Mouse (Mus musculus): ENCODE data around the gene Hspd1. TPM values are rescaled to one million over a fixed set of nuclear protein-coding genes. Genes with fewer than 3 reads are reported as not detected.
"Not testable (repeated sequence)": the region's sequence is repeated elsewhere in the genome, so short reads cannot be mapped to it uniquely, and the experiment has no call there.

Gene Hspd1
- polyA plus RNA-seq, 1 experiment from 2014 or later, result 809 TPM

DNA sequence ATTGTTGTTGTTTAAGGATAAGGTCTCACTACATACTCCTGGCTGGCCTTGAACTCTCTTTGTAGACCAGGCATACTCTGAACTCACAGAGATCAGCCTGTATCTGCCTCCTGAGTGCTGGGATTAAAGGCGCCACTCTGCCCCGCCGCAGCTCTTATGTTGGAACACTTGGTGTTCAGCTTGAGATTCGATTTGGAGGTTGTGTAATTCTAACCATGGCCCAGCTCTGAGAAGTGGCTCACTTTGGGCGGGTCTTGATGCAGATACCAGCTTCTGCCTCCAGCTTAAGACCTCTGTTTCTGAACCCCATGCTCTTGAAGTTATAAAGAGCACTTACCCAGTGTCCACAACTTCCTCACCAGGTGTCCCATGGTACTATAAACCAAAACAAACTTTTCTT, 41.7 kb upstream of the Hspd1 start:
- no peak overlapping the region; the same call in 1 of the 2 replicates for H3K4me2 ChIP-seq
- ATAC-seq (replicated peaks; ENCODE audit: low FRiP score), result no peak
- H3K27ac ChIP-seq (ENCODE audit: low read depth, low read length), result no peak overlapping the region
- H3K27me3 ChIP-seq (replicated peaks; ENCODE audit: control insufficient read depth, insufficient read depth, low read length), result no peaks in the 10 kb centered on the region
- no peaks in the 10 kb centered on the region for H3K9me3 ChIP-seq (ENCODE audit: control insufficient read depth, low read length)
- H3K36me3 ChIP-seq (ENCODE audit: control insufficient read depth, insufficient read depth, low read length), result peaks cover 4% of the 10 kb centered on the region; the same call in 1 of the 2 replicates
- no peak for DNase-seq (ENCODE audit: low spot score)
- H3K4me3 ChIP-seq (ENCODE audit: low read depth, low read length), result no peak overlapping the region
- 77% methylated on average over 5 of the region's 5 CpGs for WGBS
- H3K9ac ChIP-seq (ENCODE audit: low read depth, low read length), result no peak overlapping the region
- peaks cover 13% of the 10 kb centered on the region for H3K4me1 ChIP-seq (replicated peaks; ENCODE audit: control insufficient read depth, insufficient read depth, low read length)

DNA sequence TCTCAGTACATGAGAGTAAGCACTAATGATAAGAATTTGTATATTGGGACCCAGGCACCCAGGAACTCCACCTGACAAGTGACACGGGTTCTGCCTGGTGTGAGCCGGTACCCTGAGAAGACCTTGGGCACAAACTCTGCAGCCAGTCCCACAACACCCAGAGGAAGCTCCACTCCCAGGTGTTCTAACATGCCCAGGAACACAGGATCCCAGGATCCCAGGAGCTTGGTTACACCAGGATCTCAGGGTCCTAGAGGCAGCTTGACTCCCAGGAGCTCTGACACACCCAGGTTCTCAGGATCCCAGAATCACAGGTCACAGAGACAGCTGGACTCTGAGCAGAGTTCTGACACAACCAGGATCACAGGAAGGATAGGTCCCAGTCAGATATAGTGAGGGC, 36.1 kb upstream of the Hspd1 start:
- DNase-seq (ENCODE audit: low spot score); ATAC-seq (replicated peaks; ENCODE audit: low FRiP score); H3K27me3 ChIP-seq (replicated peaks; ENCODE audit: control insufficient read depth, insufficient read depth, low read length); H3K9me3 ChIP-seq (ENCODE audit: control insufficient read depth, low read length); H3K4me1 ChIP-seq (replicated peaks; ENCODE audit: control insufficient read depth, insufficient read depth, low read length); H3K4me2 ChIP-seq; H3K9ac ChIP-seq (ENCODE audit: low read depth, low read length); H3K27ac ChIP-seq (ENCODE audit: low read depth, low read length); H3K4me3 ChIP-seq (ENCODE audit: low read depth, low read length); H3K36me3 ChIP-seq (ENCODE audit: control insufficient read depth, insufficient read depth, low read length): not testable (repeated sequence)
- 85% methylated on average over 2 of the region's 2 CpGs for WGBS

DNA sequence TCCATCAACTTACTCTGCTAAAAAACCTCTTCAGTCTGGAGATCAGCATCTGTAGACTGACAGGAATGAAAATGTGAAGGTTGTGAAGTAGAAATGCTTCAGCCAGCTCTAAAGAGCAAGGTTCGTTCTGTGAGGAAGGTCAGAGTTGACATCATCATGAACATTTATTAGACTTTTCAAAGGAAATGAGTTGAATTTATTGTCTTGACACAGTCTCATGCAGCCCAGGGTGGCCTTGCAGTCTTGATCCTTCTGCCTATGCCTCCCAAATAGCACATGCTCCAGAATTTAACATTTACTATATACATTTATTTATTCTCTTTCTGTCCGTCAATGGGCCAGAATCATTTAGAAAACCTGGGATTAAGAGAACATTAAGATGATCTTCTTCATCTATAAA, 35.5 kb upstream of the Hspd1 start:
- ATAC-seq (replicated peaks; ENCODE audit: low FRiP score) (no peak), DNase-seq (ENCODE audit: low spot score) (no peak)
- Histone ChIP-seq H3K4me3 (ENCODE audit: low read depth, low read length) (no peak overlapping the region), H3K9me3 (ENCODE audit: control insufficient read depth, low read length) (no peaks in the 10 kb centered on the region), H3K4me2 (no peak overlapping the region), H3K9ac (ENCODE audit: low read depth, low read length) (no peak overlapping the region), H3K4me1 (replicated peaks; ENCODE audit: control insufficient read depth, insufficient read depth, low read length) (no peaks in the 10 kb centered on the region), H3K27me3 (replicated peaks; ENCODE audit: control insufficient read depth, insufficient read depth, low read length) (no peaks in the 10 kb centered on the region), H3K27ac (ENCODE audit: low read depth, low read length) (no peak overlapping the region), H3K36me3 (ENCODE audit: control insufficient read depth, insufficient read depth, low read length) (no peaks in the 10 kb centered on the region)
- 83% methylated on average over 2 of the region's 2 CpGs for WGBS

DNA sequence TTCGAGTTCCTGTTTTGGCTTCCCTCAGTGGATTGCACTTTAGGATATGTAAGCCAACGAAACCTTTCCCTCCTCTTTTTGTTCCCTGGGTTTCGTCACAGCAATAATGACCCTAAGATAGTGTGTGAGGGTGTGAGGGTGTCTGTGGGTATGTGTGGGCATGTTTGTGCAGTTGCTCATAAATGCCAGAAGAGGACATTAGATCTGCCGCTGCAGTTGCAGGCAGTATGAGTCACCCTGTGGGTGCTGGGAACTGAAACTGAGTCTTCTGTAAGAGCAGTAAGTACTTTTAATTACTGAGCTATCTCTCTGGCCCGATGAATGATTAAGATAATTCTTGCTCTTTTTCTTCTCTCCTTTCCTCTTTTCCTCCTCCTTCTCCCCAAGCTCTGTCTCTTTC, 35.0 kb upstream of the Hspd1 start:
- ATAC-seq (replicated peaks; ENCODE audit: low FRiP score) (no peak), DNase-seq (ENCODE audit: low spot score) (no peak)
- H3K9me3 ChIP-seq (ENCODE audit: control insufficient read depth, low read length), result no peaks in the 10 kb centered on the region
- no peaks in the 10 kb centered on the region for H3K27me3 ChIP-seq (replicated peaks; ENCODE audit: control insufficient read depth, insufficient read depth, low read length)
- no peak overlapping the region for H3K4me2 ChIP-seq
- no peak overlapping the region for H3K27ac ChIP-seq (ENCODE audit: low read depth, low read length)
- H3K4me1 ChIP-seq (replicated peaks; ENCODE audit: control insufficient read depth, insufficient read depth, low read length), result no peaks in the 10 kb centered on the region
- no peak overlapping the region for H3K4me3 ChIP-seq (ENCODE audit: low read depth, low read length)
- no peak overlapping the region for H3K9ac ChIP-seq (ENCODE audit: low read depth, low read length)
- WGBS, result 80% methylated on average over 5 of the region's 5 CpGs
- H3K36me3 ChIP-seq (ENCODE audit: control insufficient read depth, insufficient read depth, low read length), result no peaks in the 10 kb centered on the region

DNA sequence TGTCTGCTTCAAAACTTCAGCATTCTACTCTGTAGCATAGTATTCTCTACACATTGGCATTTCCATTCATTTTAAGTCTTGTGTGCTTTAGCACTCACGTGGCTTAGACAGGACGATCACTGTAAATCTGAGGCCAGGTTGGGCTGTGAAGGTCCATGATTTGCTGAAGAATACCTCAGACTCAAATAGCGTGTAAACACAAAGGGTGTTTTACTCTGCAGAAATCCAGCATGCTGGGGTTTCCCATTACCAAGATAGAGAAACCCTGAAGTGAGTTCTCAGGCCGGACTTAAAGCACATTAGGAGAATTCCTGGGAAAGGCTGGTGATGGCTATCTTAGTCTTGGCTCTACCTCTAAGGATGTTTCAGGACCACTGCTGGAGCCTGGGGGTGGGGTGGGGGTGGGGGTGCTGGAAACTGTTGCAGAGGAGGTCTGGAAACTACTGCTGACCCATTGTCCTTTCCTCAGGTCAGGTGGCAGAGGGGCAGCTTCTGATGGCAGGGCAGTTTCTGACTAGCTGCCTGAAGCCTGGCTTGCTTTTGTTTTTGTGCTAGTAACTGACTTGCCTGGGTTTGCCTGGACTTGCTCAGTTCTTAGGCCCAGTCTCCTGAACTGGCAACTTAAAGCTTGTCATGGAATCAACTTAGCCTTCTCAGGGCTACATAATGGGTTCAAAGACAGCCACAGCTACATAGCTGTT, 21.2 kb upstream of the Hspd1 start:
- ATAC-seq (replicated peaks; ENCODE audit: low FRiP score) (no peak), DNase-seq (ENCODE audit: low spot score) (no peak)
- Histone ChIP-seq H3K4me2 (no peak overlapping the region), H3K9ac (ENCODE audit: low read depth, low read length) (no peak overlapping the region), H3K4me3 (ENCODE audit: low read depth, low read length) (no peak overlapping the region), H3K36me3 (ENCODE audit: control insufficient read depth, insufficient read depth, low read length) (no peaks in the 10 kb centered on the region), H3K9me3 (ENCODE audit: control insufficient read depth, low read length) (no peaks in the 10 kb centered on the region), H3K27ac (ENCODE audit: low read depth, low read length) (no peak overlapping the region), H3K27me3 (replicated peaks; ENCODE audit: control insufficient read depth, insufficient read depth, low read length) (no peaks in the 10 kb centered on the region), H3K4me1 (replicated peaks; ENCODE audit: control insufficient read depth, insufficient read depth, low read length) (peaks cover 9% of the 10 kb centered on the region; the same call in 1 of the 2 replicates)
- WGBS, result 86% methylated on average over 4 of the region's 4 CpGs

DNA sequence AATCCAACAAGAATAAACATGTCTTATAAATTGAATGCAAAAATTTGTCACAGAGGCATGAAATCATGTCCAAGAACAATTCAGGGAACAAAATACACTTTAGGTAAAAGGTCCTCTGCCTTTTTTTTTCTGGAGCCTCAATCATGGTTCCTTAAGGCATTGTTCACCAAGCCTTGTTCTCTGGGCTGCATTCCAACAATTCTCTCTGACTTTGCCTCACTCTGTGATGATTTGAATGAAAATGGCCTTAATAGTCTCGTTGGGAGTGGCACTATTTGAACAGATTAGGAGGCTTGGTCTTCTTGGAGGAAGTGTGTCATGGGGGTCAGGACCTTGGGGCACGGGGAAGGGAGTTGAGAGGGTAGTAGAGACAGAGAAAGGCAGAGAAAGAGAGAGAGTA, 20.4 kb upstream of the Hspd1 start:
- H3K36me3 ChIP-seq (ENCODE audit: control insufficient read depth, insufficient read depth, low read length), result no peaks in the 10 kb centered on the region
- no peaks in the 10 kb centered on the region for H3K9me3 ChIP-seq (ENCODE audit: control insufficient read depth, low read length)
- H3K4me2 ChIP-seq, result no peak overlapping the region
- whole genome bisulfite sequencing, result 60% methylated on average over 2 of the region's 2 CpGs
- no peaks in the 10 kb centered on the region for H3K27me3 ChIP-seq (replicated peaks; ENCODE audit: control insufficient read depth, insufficient read depth, low read length)
- peaks cover 9% of the 10 kb centered on the region; the same call in 1 of the 2 replicates for H3K4me1 ChIP-seq (replicated peaks; ENCODE audit: control insufficient read depth, insufficient read depth, low read length)
- H3K9ac ChIP-seq (ENCODE audit: low read depth, low read length), result no peak overlapping the region
- ATAC-seq (replicated peaks; ENCODE audit: low FRiP score) (no peak), DNase-seq (ENCODE audit: low spot score) (no peak)
- no peak overlapping the region for H3K4me3 ChIP-seq (ENCODE audit: low read depth, low read length)
- H3K27ac ChIP-seq (ENCODE audit: low read depth, low read length), result no peak overlapping the region

DNA sequence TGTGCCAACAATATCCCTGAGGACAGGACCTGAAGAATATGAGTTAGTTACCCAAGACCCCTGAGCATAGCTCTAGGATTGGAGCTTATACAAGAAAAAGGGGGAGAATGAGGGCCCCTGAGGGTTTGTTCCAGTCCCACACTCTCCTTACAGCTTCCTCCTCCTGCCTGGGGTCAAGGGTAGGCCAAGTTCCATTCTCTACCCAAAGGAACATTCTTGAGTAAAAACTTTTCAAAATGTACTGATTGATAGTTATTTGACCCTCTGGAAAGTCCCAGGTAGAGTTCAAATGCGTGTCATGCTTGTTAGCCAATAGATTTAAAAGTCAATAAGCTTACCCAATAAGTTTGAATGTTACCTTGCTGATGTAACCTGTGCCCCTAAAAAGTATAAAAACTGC, 19.6 kb upstream of the Hspd1 start:
- Histone ChIP-seq H3K4me1 (replicated peaks; ENCODE audit: control insufficient read depth, insufficient read depth, low read length) (peaks cover 9% of the 10 kb centered on the region; the same call in 1 of the 2 replicates), H3K4me3 (ENCODE audit: low read depth, low read length) (no peak overlapping the region), H3K9me3 (ENCODE audit: control insufficient read depth, low read length) (no peaks in the 10 kb centered on the region), H3K9ac (ENCODE audit: low read depth, low read length) (no peak overlapping the region), H3K27ac (ENCODE audit: low read depth, low read length) (no peak overlapping the region), H3K27me3 (replicated peaks; ENCODE audit: control insufficient read depth, insufficient read depth, low read length) (no peaks in the 10 kb centered on the region), H3K4me2 (no peak overlapping the region), H3K36me3 (ENCODE audit: control insufficient read depth, insufficient read depth, low read length) (no peaks in the 10 kb centered on the region)
- no peak for DNase-seq (ENCODE audit: low spot score)
- 84% methylated on average over 1 of the region's 1 CpGs for WGBS
- ATAC-seq (replicated peaks; ENCODE audit: low FRiP score), result no peak

DNA sequence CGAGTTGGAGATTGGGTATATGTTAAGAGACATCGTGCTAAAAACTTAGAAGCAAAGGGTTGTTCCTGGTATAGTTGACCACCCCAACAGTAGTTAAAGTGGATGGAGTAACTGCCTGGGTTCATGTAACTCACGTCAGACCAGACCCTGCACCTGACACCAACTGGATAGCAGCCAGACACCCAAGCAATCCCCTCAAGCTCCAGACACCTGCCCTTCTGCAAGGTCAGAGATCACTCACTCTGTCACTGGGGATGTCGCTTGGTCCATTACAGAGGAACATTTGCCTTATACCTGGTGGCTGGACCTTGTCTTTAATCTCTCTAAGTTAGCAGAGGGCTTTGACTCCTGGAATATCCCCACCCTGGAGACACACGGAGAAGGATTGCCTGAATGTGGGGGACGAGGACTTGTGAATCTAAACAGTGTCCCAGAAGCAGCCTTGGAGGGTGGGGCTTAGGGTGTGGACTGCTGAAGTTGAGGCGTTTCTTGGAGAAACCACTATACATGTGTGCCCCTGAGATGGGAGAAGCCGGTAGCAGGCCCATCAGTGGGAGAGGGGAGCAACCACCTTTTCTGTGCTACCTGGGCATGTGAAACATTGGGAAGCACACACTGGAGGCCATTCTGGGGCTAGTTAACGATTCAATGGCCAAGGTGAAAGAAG, 19.0 kb upstream of the Hspd1 start:
- no peaks in the 10 kb centered on the region for H3K36me3 ChIP-seq (ENCODE audit: control insufficient read depth, insufficient read depth, low read length)
- no peak overlapping the region for H3K9ac ChIP-seq (ENCODE audit: low read depth, low read length)
- H3K9me3 ChIP-seq (ENCODE audit: control insufficient read depth, low read length), result no peaks in the 10 kb centered on the region
- 68% methylated on average over 9 of the region's 9 CpGs for WGBS
- no peak overlapping the region for H3K4me3 ChIP-seq (ENCODE audit: low read depth, low read length)
- H3K4me2 ChIP-seq, result peak overlapping the region; percentile 34
- ATAC-seq (replicated peaks; ENCODE audit: low FRiP score) (peak; percentile 82), DNase-seq (ENCODE audit: low spot score) (no peak)
- no peaks in the 10 kb centered on the region for H3K27me3 ChIP-seq (replicated peaks; ENCODE audit: control insufficient read depth, insufficient read depth, low read length)
- peaks cover 9% of the 10 kb centered on the region; the same call in 1 of the 2 replicates for H3K4me1 ChIP-seq (replicated peaks; ENCODE audit: control insufficient read depth, insufficient read depth, low read length)
- no peak overlapping the region for H3K27ac ChIP-seq (ENCODE audit: low read depth, low read length)

DNA sequence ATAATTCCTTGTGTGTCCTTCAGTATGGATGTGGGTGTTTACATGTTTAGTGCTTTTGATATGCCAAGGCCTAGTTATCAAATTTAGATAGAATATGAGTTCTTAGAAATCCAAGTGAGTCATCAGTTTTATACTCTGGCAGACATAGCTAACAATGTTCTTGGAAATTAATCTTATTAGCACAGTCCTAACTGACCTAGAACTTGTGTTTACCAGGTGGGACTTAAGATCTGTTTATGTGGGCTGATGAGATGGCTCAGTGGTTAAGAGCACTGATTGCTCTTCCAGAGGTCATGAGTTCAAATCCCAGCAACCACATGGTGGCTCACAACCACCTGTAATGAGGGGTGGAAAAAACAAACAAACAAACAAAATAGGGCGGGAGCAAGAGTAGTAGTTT, 4.4 kb upstream of the Hspd1 start:
- no peaks in the 10 kb centered on the region for H3K9me3 ChIP-seq (ENCODE audit: control insufficient read depth, low read length)
- DNase-seq (ENCODE audit: low spot score) (no peak), ATAC-seq (replicated peaks; ENCODE audit: low FRiP score) (no peak)
- WGBS, result 76% methylated on average over 1 of the region's 1 CpGs
- H3K27me3 ChIP-seq (replicated peaks; ENCODE audit: control insufficient read depth, insufficient read depth, low read length), result no peaks in the 10 kb centered on the region
- H3K9ac ChIP-seq (ENCODE audit: low read depth, low read length), result no peak overlapping the region
- H3K4me1 ChIP-seq (replicated peaks; ENCODE audit: control insufficient read depth, insufficient read depth, low read length), result peaks cover 4% of the 10 kb centered on the region
- H3K4me3 ChIP-seq (ENCODE audit: low read depth, low read length), result no peak overlapping the region
- H3K27ac ChIP-seq (ENCODE audit: low read depth, low read length), result no peak overlapping the region
- H3K36me3 ChIP-seq (ENCODE audit: control insufficient read depth, insufficient read depth, low read length), result peaks cover 7% of the 10 kb centered on the region; the same call in 1 of the 2 replicates
- H3K4me2 ChIP-seq, result no peak overlapping the region

All from liver, embryonic 11.5 days (tissue).